Mouse (Mus musculus) C2C12 (cell line): ENCODE results near the gene Hoxd11. TPM values are rescaled to one million over a fixed set of nuclear protein-coding genes. Genes with fewer than 3 reads are reported as not detected.

Experiments
- H3K27me3 ChIP-seq: one replicate; pipeline ENCODE4 v1.6.1; 2011; ENCODE audit not compliant: control insufficient read depth, insufficient read depth, insufficient read length
- H3K36me3 ChIP-seq: one replicate; pipeline ENCODE4 v1.6.1; 2011; ENCODE audit not compliant: control insufficient read depth, insufficient read depth
- H3K4me3 ChIP-seq: one replicate; pipeline ENCODE4 v1.5.1; 2011; ENCODE audit warnings: mild to moderate bottlenecking, control low read depth; ENCODE audit not compliant: poor library complexity, insufficient read depth, severe bottlenecking
- H3K79me2 ChIP-seq: one replicate; pipeline ENCODE4 v1.6.1; 2011; ENCODE audit not compliant: control insufficient read depth, insufficient read depth
- H3K79me3 ChIP-seq: one replicate; pipeline ENCODE4 v1.6.1; 2011; ENCODE audit warnings: low read depth, control low read depth
- H3ac ChIP-seq: one replicate; pipeline ENCODE3; 2011; ENCODE audit warnings: low read depth; ENCODE audit not compliant: control insufficient read depth, insufficient read length
- CEBPB ChIP-seq: IDR thresholded peaks from one replicate; pipeline ENCODE4 v1.6.1; 2011; ENCODE audit warnings: low read depth, mild to moderate bottlenecking, control low read depth, moderate library complexity
- CTCF ChIP-seq: IDR thresholded peaks from one replicate; pipeline ENCODE4 v1.5.1; 2011; ENCODE audit not compliant: control insufficient read depth, insufficient read depth, insufficient read length
- FOSL1 ChIP-seq: IDR thresholded peaks from one replicate; pipeline ENCODE4 v1.8.0; 2011; ENCODE audit warnings: mild to moderate bottlenecking, low read length; ENCODE audit not compliant: poor library complexity, insufficient read depth, severe bottlenecking
- MAX ChIP-seq: IDR thresholded peaks from one replicate; pipeline ENCODE4 v1.6.1; 2011; ENCODE audit warnings: mild to moderate bottlenecking, control low read depth
- MYOD1 ChIP-seq: IDR thresholded peaks from one replicate; pipeline ENCODE4 v1.6.1; 2011; ENCODE audit warnings: low read depth; ENCODE audit not compliant: control insufficient read depth, insufficient read length
- MYOG ChIP-seq: IDR thresholded peaks from one replicate; pipeline ENCODE4 v1.6.1; 2011; ENCODE audit not compliant: control insufficient read depth, insufficient read length; ENCODE audit errors: extremely low read depth
- USF1 ChIP-seq: IDR thresholded peaks from one replicate; pipeline ENCODE4 v1.6.1; 2011; ENCODE audit warnings: low read depth, mild to moderate bottlenecking, control low read depth, moderate library complexity
- long read RNA-seq, 2 experiments: library from polyadenylated mRNA; unstranded; transcript quantifications; one replicate each; pipeline ENCODE4 v2.0.0; 2019 to 2020
- polyA plus RNA-seq: library from polyadenylated mRNA; unstranded; fragments of >200 nt; fragmentation: generic; extraction: Trizol; gene quantifications from one replicate; pipeline ENCODE4 v1.2.1, GENCODE M21; 2012; ENCODE audit warnings: missing spikeins

The Hoxd11 gene
- not detected for polyA plus RNA-seq
- long read RNA-seq, experiment 1 = 0 reads
- long read RNA-seq, experiment 2 = 0 reads

DNA sequence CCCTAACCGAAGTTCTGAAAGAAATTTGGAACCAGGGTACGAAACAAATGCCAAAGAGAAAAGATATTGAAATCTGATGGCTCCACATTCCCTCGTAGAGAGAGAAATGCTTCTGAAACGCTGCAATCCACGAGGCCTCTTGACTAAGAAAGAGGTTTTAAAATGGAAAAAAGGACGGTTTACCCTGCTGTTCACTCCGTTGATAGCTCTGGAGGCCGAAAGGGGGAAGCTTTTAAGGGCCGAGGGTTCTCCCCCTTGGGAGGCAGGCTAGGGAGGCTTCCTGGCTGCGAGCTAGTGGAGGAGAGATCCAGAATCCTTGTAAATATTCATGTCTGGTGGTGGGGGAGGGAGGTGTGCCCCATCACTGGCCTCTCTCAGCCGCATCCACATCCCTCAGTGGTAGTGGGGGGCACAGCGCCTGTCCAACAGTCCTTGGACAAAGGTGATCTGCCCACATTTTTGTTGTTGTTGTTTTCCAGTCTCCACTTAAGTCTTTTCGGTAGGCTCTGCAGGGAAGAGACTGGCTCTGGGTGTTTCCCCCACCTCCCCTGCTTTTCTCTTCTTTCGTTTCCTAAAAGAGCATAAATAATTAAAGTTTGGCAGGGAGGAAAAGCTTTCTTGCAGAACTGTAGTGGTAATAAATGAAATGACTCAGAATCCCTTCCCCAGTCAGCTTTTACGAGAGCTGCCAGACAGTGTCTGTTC lies at the start of gene Hoxd11:
Gene Hoxd11, plus strand, starts transcription at position 667 of the 705 bp plus-strand sequence.
- Histone ChIP-seq H3K79me2 (no peaks in the 10 kb centered on the region), H3K79me3 (no peaks in the 10 kb centered on the region), H3K36me3 (no peaks in the 10 kb centered on the region), H3ac (no peak within 1 kb of the TSS), H3K4me3 (no peak within 1 kb of the TSS), H3K27me3 (peaks cover 66% of the 10 kb centered on the region)
- TF ChIP-seq CTCF (no peak), CEBPB (no peak), MYOD1 (no peak), USF1 (no peak), FOSL1 (no peak), MAX (no peak), MYOG (no peak)

DNA sequence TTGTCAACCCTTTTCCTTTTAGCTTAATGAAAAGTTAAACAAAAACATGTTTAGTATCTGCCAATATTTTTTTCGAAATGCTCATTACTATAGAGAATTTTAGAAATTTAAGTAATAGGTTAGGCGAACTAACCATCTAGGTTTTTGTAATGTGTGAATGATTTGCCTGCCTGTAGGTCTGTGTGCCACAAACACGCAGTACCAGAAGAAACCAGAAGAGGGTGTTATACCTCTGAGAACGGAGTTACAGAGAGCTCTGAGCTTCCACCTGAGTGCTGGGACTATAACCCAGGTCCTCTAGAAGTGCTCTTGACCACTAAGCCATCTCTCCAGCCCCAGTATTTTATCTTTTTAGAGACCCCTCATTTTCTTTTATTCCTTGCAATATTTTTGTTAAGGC lies 43.9 kb upstream of the Hoxd11 start:
- no peaks in the 10 kb centered on the region for H3K36me3 ChIP-seq
- H3ac ChIP-seq = no peak overlapping the region
- no peak for TF ChIP-seq USF1
- TF ChIP-seq CEBPB = no peak
- TF ChIP-seq MYOG = no peak
- TF ChIP-seq MYOD1 = no peak
- TF ChIP-seq MAX = no peak
- TF ChIP-seq FOSL1 = no peak
- no peak for TF ChIP-seq CTCF
- H3K27me3 ChIP-seq = no peaks in the 10 kb centered on the region
- H3K79me3 ChIP-seq = no peaks in the 10 kb centered on the region
- H3K79me2 ChIP-seq = no peaks in the 10 kb centered on the region
- H3K4me3 ChIP-seq = no peak overlapping the region

DNA sequence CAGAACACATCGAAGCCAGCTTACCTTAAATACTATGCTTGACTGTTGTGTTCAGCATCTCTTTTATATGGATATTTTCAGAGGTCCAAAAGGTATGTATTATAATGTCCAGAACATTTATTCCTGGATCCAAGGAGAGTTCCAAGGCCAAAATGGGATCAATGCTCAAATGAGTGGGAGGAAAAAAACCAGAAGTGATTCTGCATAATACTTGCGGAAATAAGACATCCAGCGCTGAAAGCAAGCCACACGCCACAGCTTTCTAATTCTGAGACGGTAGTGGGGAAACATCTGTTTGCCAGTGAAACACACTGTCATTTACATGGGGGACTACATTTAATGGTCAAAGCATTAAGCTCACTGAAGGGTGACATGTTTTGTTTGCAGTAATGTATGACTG lies 36.9 kb upstream of the Hoxd11 start:
- Histone ChIP-seq H3K79me3 (no peaks in the 10 kb centered on the region), H3ac (no peak overlapping the region), H3K4me3 (no peak overlapping the region), H3K79me2 (no peaks in the 10 kb centered on the region), H3K36me3 (no peaks in the 10 kb centered on the region), H3K27me3 (peaks cover 7% of the 10 kb centered on the region)
- TF ChIP-seq USF1 (no peak), CEBPB (no peak), CTCF (no peak), MYOG (no peak), FOSL1 (no peak), MYOD1 (no peak), MAX (no peak)

DNA sequence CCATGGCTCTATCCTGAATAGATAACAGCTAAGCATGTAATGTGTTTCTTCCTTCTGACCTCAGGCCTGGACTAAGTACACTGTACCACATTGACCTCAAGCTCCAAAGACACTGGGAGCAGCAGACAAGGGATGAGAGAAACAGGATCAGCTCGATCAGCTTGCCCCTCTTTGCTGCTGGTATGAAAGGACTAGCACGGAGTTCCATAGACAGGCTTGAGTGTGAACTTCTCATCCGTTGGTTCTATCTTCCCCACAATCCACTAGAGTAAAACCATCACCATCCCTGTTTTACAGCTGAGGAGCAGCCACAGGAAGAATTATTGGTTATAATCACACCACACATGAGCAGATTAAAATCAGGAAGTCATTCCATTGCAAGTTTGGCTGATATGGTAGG lies 33.7 kb upstream of the Hoxd11 start:
- Histone ChIP-seq H3K79me2 (no peaks in the 10 kb centered on the region), H3ac (no peak overlapping the region), H3K79me3 (no peaks in the 10 kb centered on the region), H3K36me3 (no peaks in the 10 kb centered on the region), H3K27me3 (peaks cover 27% of the 10 kb centered on the region), H3K4me3 (no peak overlapping the region)
- TF ChIP-seq FOSL1 (no peak), MYOG (no peak), CEBPB (no peak), MYOD1 (no peak)

DNA sequence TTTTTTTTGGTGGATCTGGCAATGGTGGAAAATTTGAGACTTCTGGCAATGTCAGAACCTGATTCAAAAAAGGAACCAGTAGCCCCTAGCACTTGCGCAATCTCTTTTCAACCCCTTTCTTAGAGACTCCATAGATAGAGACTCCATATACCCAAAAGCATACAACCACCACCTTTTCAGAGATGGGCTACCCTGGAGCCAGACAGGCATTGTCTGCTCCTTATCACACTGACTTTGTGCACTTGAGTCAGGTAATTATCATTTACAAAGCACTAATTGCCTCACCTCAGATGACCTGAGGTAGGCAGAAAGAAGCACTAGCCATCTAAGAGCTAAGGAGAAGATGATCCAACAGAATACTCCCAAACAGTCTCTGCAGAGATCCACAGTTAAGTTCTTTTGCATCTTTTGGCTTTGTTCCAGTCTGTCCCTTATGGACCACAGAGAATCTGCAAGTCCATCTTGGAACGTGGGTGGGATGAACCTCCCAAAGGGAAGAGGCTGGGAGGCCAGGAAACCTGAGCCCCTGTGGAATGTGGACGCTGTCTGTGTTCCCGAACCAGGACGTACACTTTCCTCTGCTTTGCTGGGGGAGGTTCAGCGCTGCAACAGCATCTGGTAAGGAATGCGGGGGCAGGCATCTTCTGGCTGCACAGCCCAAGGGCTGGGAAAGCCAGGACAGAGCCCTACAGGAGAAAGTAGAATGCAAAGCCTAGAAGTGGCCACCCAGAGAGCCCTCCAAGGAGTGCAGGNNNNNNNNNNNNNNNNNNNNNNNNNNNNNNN lies 32.1 kb upstream of the Hoxd11 start:
- no peak overlapping the region for H3ac ChIP-seq
- H3K36me3 ChIP-seq = no peaks in the 10 kb centered on the region
- TF ChIP-seq MYOG = no peak
- no peak for TF ChIP-seq CEBPB
- no peak for TF ChIP-seq USF1
- peaks cover 32% of the 10 kb centered on the region for H3K27me3 ChIP-seq
- H3K79me2 ChIP-seq = no peaks in the 10 kb centered on the region
- no peak overlapping the region for H3K4me3 ChIP-seq
- no peaks in the 10 kb centered on the region for H3K79me3 ChIP-seq

DNA sequence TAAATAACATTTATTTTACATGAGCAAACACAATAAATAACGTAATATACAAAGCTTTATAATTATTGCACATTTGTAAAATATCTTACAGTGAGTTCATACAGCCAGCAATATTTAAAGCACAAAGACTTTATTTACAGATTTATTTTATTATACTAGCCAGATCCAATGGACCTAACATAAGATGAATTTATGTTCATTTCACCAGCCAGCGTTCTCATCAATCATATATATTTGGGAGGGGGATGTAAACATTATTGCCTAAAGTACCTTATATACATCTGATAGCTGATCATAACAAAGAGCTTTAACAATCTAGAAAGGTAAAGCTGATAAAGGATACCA lies 26.4 kb upstream of the Hoxd11 start:
- Histone ChIP-seq H3K4me3 (no peak overlapping the region), H3K79me3 (no peaks in the 10 kb centered on the region), H3ac (no peak overlapping the region), H3K36me3 (no peaks in the 10 kb centered on the region), H3K79me2 (no peaks in the 10 kb centered on the region), H3K27me3 (peaks cover 37% of the 10 kb centered on the region)
- no peak for TF ChIP-seq MAX
- TF ChIP-seq USF1 = no peak
- no peak for TF ChIP-seq CTCF
- TF ChIP-seq MYOD1 = no peak
- TF ChIP-seq CEBPB = no peak
- TF ChIP-seq FOSL1 = no peak
- TF ChIP-seq MYOG = no peak
